Mouse (Mus musculus) urinary bladder, adult 18-20 months (tissue): ENCODE data around the gene Tldc1.

Experiments used
- DNase-seq, 2 experiments: peaks; one replicate each; pipeline ENCODE4 v3.0.0; 2022; ENCODE audit warnings: low spot score in 2 of 2, mixed read lengths in 2 of 2

The Tldc1 gene

GRCm38 (mm10) chr8:119722348-119722747 is 55.9 kb downstream of the Tldc1 start:
- DNase-seq = no peak

- no peak for DNase-seq
Observed at GRCm38 (mm10) chr8:119719011-119719501, 59.2 kb downstream of the Tldc1 start.

- DNase-seq = no peak
Observed at GRCm38 (mm10) chr8:119717765-119718164, 60.5 kb downstream of the Tldc1 start.

- DNase-seq = no peak
Observed at GRCm38 (mm10) chr8:119716730-119717299, 61.4 kb downstream of the Tldc1 start.

DNA sequence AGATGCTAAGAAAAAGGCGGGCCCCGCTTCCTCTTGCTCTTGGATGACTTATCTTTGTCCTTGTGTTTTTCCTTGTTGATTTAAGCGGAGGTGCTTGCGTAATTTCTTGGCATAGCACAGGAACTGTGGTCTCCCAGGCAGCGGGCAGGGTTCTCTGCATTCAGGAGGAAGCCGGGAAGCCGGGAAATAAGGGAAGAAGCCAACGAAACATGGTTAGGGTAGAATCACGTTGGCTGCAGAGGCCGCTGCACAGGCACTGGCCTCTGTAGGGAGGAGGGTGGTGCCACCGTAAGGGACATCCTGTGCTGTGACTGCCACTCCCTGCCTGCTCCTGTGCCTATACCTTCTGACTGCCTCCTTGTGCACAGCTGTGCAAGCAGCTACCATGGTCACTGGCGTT is 63.0 kb downstream of the Tldc1 start:
- DNase-seq = peak in 1 of 2 experiments; percentile 64

- DNase-seq = no peak
Observed at GRCm38 (mm10) chr8:119713421-119713820, 64.8 kb downstream of the Tldc1 start.

- peak; percentile 32 to 51 for DNase-seq
Observed at GRCm38 (mm10) chr8:119712226-119712625, 66.0 kb downstream of the Tldc1 start.
